Mouse (Mus musculus): ENCODE data around the gene Ankrd17.
"Not testable (repeated sequence)": the region's sequence is repeated elsewhere in the genome, so short reads cannot be mapped to it uniquely, and the experiment has no call there.

The Ankrd17 gene

DNA sequence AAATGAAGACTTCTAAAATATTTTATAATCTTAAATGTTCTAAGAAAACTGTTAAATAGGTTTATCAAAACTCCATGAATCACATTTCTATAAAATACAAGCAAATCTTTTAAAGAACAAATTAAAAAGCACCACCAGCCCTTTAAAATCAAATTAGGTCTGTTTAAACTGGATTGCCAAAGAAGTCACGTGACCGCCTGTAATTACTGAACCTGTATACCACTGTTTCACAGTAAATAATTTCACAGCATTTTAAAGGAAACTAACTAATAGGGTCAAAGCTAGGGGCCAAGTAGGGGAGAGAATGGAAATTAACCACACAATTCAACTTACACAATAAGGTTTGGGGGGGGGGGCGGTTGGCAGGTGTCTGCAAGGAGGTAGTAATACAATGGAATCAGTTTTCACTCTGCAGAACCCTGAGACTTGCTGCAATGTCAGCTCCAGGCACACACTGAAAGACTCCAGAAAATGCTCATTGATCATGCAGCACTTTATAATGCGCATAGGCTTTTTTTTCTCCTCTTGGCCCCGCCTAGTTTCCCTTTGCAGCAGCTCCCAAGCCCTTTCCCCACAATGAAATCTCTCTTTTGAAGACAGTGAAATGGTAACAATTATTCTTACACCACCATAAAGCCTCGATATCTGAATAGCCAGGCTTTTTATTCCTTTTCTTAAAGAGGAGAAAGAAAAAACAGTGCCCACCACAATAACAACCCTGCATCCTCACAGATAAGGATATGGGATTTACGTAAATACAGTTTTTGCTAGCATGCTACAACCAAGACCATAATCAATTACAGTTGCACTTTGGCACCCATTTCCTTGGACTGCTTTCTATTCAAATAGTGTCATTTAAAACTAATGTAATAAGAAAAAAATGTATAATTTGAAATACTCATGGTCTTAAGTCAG, 27.9 kb downstream of the Ankrd17 start:
- DNase-seq (ENCODE audit: low spot score), result no peak

- no peak for DNase-seq (ENCODE audit: low spot score)
These were observed 33.9 kb downstream of the Ankrd17 start for GRCm38 (mm10) chr5:90332478-90332877.

DNA sequence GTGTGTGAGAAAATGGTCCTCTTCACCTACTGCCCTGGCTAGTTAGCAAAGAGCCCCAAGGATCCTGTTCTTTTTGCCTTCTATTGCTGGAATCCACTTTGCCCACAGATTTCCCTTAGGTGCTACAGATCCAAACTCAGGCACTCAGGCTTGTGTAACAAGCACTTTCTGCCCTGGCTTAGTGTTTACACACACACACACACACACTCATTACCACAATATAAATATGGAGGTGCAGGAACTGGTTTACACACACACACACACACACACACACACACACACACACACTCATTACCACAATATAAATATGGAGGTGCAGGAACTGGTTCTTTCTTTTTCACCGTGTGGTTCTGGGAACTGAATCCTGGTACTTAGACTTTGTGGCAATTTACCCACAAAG, 35.3 kb downstream of the Ankrd17 start:
- DNase-seq (ENCODE audit: low spot score), result no peak

GRCm38 (mm10) chr5:90298396-90298795, 68.0 kb downstream of the Ankrd17 start:
- DNase-seq (ENCODE audit: low spot score), result no peak

GRCm38 (mm10) chr5:90289887-90290286, 76.5 kb downstream of the Ankrd17 start:
- no peak for DNase-seq (ENCODE audit: low spot score)

- DNase-seq (ENCODE audit: low spot score), result no peak
These were observed 79.8 kb downstream of the Ankrd17 start for GRCm38 (mm10) chr5:90286559-90286958.

DNA sequence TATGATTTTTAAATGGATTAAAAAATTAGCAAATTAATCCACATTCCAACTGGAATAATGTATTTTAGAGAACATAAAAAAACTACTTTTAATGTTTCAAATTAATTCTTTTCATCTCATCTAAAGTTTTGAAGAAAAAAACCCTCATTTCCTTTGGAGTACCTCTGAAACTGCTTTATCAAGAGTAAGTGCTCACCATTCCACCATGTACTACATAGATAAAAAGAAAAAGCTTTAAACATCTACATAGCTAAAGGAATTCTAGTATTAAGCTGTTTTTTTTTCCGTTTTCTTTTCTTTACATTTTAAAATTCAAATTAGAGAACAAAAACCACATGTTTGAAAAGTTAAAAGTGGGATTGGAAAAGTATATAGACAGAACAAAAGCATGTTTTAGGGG, 86.3 kb downstream of the Ankrd17 start:
- DNase-seq (ENCODE audit: low spot score), result no peak

GRCm38 (mm10) chr5:90279418-90279817, 87.0 kb downstream of the Ankrd17 start:
- DNase-seq (ENCODE audit: low spot score), result no peak

GRCm38 (mm10) chr5:90277443-90277842, 88.9 kb downstream of the Ankrd17 start:
- no peak for DNase-seq (ENCODE audit: low spot score)

- DNase-seq (ENCODE audit: low spot score), result no peak
These were observed 91.6 kb downstream of the Ankrd17 start for GRCm38 (mm10) chr5:90274806-90275205.

DNA sequence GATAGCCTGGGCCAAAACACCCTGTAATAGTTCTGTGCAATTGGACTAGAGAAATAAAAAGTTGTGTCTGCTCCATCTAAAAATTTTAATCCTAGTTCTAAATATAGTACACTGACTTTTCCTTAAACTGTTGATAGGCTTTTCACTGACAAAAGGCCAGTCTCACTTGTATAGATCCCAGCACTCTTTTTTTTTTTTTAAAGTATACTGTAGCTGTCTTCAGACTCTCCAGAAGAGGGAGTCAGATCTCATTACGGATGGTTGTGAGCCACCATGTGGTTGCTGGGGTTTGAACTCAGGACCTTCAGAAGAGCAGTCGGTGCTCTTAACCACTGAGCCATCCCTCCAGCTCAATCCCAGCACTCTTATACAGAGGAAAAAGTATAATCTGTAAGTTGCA, 104.1 kb downstream of the Ankrd17 start:
- DNase-seq (ENCODE audit: low spot score), result not testable (repeated sequence)

DNA sequence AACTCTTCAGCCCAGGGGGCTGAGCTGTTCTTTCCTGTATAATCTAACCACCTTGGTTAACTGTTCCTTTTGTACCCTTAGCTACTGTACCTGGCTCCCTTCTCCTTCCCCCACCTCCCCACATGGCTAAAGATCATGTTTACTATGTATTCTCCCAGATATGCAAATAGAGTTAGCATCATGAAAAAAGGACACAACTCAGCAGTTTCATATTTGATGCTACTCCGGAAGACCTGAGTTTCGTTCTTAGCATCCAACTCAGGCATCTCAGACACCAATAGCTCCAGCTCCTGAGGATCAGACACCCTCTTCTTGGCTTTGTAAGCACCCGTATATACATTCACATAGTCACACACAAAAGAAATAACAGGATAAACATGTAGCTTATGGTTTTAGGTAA, 109.4 kb downstream of the Ankrd17 start:
- no peak for DNase-seq (ENCODE audit: low spot score)

DNA sequence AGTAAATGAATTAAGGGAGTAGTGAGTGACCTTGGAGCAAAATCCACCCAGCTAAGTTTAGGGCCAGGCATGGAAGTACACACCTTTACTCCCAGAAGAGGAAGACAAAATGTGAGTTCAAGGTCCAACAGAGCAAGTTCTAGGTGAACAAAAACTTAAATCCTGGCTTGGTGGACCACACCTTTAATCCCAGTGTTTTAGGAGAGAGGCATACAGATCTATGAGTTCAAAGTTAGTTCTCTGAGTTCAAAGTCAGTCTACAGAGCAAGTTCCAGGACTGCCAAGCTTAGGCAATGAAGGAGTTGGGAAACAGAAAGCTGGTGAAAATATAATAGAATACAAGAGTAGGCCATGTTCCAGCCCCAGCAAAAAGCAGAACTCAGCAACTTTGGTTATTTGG, 118.9 kb downstream of the Ankrd17 start:
- DNase-seq (ENCODE audit: low spot score), result no peak

- DNase-seq (ENCODE audit: low spot score), result no peak
These were observed 119.4 kb downstream of the Ankrd17 start for GRCm38 (mm10) chr5:90246987-90247386.

DNA sequence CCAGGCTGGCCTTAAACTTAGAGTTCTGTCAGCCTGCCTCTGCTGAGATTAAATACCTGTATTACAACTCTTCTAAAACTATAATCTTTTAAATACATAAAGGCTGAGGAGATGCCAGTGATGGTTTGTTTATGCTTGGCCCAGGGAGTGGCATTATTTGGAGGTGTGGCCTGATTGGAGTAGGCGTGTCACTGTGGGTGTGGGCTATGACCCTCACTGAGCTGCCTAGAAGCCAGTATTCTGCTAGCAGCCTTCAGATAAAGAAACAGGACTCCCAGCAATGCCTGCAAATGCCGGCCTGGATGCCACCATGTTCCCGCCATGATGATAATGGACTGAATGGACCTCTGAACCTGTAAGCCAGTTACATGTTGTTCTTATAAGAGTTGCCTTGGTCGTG, 119.8 kb downstream of the Ankrd17 start:
- no peak for DNase-seq (ENCODE audit: low spot score)

GRCm38 (mm10) chr5:90245416-90245815, 121.0 kb downstream of the Ankrd17 start:
- no peak for DNase-seq (ENCODE audit: low spot score)

- no peak for DNase-seq (ENCODE audit: low spot score)
These were observed 131.2 kb downstream of the Ankrd17 start for GRCm38 (mm10) chr5:90235217-90235616.

DNA sequence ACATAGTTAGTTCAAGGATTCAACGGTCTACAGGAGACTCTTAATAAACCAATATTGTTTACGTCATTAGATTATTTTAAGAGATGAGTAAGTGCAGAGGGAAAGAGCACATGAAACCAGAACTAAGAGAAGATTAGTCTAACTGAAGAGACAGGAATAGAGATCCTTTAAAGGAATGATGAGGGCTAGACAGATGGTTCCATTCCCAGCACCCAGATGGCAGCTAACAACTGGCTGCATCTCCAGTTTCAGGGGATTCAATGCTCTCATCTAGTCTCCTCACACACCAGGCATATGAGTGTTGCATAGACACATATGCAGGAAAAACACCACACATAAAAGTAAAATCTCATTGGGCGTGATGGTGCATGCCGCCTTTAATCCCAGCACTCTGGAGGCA, 133.1 kb downstream of the Ankrd17 start:
- DNase-seq (ENCODE audit: low spot score), result no peak

GRCm38 (mm10) chr5:90229760-90230159, 136.6 kb downstream of the Ankrd17 start:
- DNase-seq (ENCODE audit: low spot score), result no peak

DNA sequence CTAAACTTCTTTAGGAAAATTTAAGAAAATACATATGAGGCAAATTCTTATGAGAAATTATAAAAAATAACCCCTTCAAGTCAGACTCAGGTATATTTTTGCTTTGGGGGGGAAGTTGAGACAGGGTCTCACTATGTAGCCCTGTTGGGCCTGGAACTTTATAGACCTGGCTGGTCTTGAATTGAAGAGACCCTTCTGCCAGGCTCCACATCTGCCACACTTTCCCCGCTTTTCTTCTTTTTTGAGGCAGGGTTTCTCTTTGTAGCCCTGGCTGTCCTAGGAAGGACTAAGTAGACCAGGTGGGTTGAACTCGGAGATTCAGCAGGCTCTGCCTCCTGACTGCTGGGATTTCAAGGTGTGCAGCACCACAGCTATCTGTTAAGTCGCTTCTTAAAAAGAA, 139.7 kb downstream of the Ankrd17 start:
- no peak for DNase-seq (ENCODE audit: low spot score)

DNA sequence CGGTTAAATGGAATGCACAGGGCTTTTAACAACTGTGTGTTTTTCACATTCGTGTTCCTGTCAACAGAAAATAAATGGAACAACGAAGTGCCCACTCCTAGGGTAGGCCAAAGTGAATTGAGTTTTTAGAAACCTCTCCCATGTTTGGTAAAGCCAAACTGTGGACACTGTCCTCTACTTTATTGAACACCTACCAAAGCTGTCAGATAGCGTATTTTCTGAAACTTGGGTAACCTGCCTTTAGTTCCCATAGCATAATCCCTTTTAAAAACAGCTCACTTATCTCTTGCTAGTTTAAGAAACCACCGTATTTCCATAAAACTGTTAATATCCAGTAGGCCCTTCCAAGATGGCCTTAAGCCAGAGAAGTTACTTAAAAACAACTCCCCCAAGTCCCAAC, 141.6 kb downstream of the Ankrd17 start:
- no peak for DNase-seq (ENCODE audit: low spot score)

- DNase-seq (ENCODE audit: low spot score), result peak; percentile 99
These were observed 142.6 kb downstream of the Ankrd17 start, which contains the start of gene Cox18 for GRCm38 (mm10) chr5:90223534-90224381. Cox18 (minus strand) TSS chr5:90224001.

DNA sequence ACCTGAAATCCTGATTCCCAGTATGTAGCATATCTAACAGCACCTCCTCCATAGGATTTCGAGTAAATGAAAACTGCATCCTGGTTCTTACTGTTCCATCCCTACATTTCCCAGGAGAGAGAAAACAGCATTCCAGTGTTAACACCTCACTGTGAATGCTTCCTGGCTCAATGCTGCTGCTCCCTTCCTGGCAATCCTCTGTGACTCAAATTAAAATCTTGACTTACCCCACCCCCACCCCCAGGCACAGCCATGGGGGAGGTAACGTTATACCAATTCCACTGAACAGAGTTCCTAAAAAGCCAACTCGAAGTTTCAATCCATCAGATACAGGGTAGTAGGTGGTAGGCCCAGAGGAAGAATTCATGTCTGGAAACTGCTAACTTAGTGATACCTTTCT, 143.4 kb downstream of the Ankrd17 start:
- DNase-seq (ENCODE audit: low spot score), result no peak

All from testis, postnatal 14 days (tissue).